In genomic region chr11:29779409-29780026, GRCm38 (mm10) we compare ENCODE assay signal across 20 mouse cellular contexts. TPM values are rescaled to one million over a fixed set of nuclear protein-coding genes. Genes with fewer than 3 reads are reported as not detected.
DNase-seq lines count a peak whose midpoint lies in the region; ATAC-seq and TF ChIP-seq lines count a peak whose summit lies in the region.
"Had no signal": no experiment of that assay in that cellular context is flagged by ENCODE, and none has a peak within 500 bp of the region (broad histone marks: within the 10 kb centered on the region; RNA-seq: fewer than 3 reads in every experiment).

No protein-coding gene starts in this region.

- ATAC-seq in heart, embryonic 12.5 days (ENCODE audit: insufficient number of reproducible peaks, low FRiP score), result no peak
- no peak for ATAC-seq in midbrain, postnatal 0 days (ENCODE audit: low FRiP score)
- ATAC-seq: forebrain, embryonic 13.5 days; forebrain, postnatal 0 days; Patski had no signal

- WGBS in heart, embryonic 12.5 days, result 59% methylated on average over 2 of the region's 2 CpGs
- WGBS in midbrain, postnatal 0 days, result 29% methylated on average over 2 of the region's 2 CpGs

- H3K9me3 ChIP-seq in heart, embryonic 12.5 days (replicated peaks), result no peaks in the 10 kb centered on the region
- H3K9me3 ChIP-seq in ES-E14 (ENCODE audit: control insufficient read depth, insufficient read depth, low read depth, low read length), result no peaks in the 10 kb centered on the region
- no peaks in the 10 kb centered on the region for H3K9me3 ChIP-seq in midbrain, postnatal 0 days (ENCODE audit: low read length)
- H3K9me3 ChIP-seq: embryonic facial prominence, embryonic 10.5 days; forebrain, embryonic 13.5 days; hindbrain, embryonic 15.5 days had no signal

- peak; percentile 3 for DNase-seq in heart, adult 11 months
- DNase-seq in A20 (ENCODE audit: low read depth, low spot score) (peak; percentile 73), ES-E14 (ENCODE audit: low read depth, low spot score) (peak; percentile 16)
- peak; percentile 36 for DNase-seq in splenic B cell, adult 2 months (ENCODE audit: low read depth, low spot score)
- DNase-seq in midbrain, postnatal 0 days (ENCODE audit: low spot score), result no peak
- DNase-seq in lung, postnatal 14 days, result no peak
- DNase-seq: adrenal gland, adult 8-10 months; adrenal gland, postnatal 36 days; cerebellum, adult 2 months; cerebellum, postnatal 10 days; forebrain, postnatal 0 days; gastrocnemius, postnatal 10 days; heart, adult 2 months had no signal

- H3K4me1 ChIP-seq in heart, embryonic 12.5 days (replicated peaks), result peaks cover 22% of the 10 kb centered on the region
- H3K4me1 ChIP-seq in ES-E14 (ENCODE audit: control insufficient read depth in 2 of 2, insufficient read depth in 2 of 2, low read length in 2 of 2, poor library complexity in 1 of 2), result peaks cover 2 to 4% of the 10 kb centered on the region in 2 experiments; a peak in 2 of 4 replicates
- H3K4me1 ChIP-seq in midbrain, postnatal 0 days (ENCODE audit: insufficient read depth, low read length), result no peaks in the 10 kb centered on the region
- H3K4me1 ChIP-seq: hindbrain, embryonic 15.5 days had no signal

- no peak overlapping the region for H3K4me3 ChIP-seq in heart, embryonic 12.5 days
- H3K4me3 ChIP-seq in ES-E14 (ENCODE audit: insufficient read depth in 1 of 2, low read depth in 1 of 2, low read length in 2 of 2, poor library complexity in 1 of 2, severe bottlenecking in 1 of 2), result no peak overlapping the region
- no peak overlapping the region for H3K4me3 ChIP-seq in midbrain, postnatal 0 days (ENCODE audit: low read depth, low read length)
- H3K4me3 ChIP-seq: embryonic facial prominence, embryonic 10.5 days; forebrain, embryonic 13.5 days; heart, adult 2 months; hindbrain, embryonic 10.5 days; hindbrain, embryonic 15.5 days had no signal

- TF ChIP-seq CTCF in midbrain, postnatal 0 days (IDR thresholded peaks at IDR 0.05), result no peak

- in situ Hi-C loops in ES-E14 (cut with MboI; ENCODE audit: low sequenced_read_pairs in 2 of 2, unreplicated experiment in 2 of 2), result no loop called here

- no peak overlapping the region for H3K9ac ChIP-seq in heart, embryonic 12.5 days
- H3K9ac ChIP-seq in ES-E14 (ENCODE audit: insufficient read depth, low read depth, low read length, poor library complexity, severe bottlenecking), result no peak overlapping the region
- no peak overlapping the region for H3K9ac ChIP-seq in midbrain, postnatal 0 days (replicated peaks; ENCODE audit: low read length, poor library complexity, severe bottlenecking)
- H3K9ac ChIP-seq: forebrain, embryonic 13.5 days; forebrain, postnatal 0 days; hindbrain, embryonic 15.5 days had no signal

- H3K36me3 ChIP-seq in heart, embryonic 12.5 days, result no peaks in the 10 kb centered on the region
- no peaks in the 10 kb centered on the region for H3K36me3 ChIP-seq in ES-E14 (ENCODE audit: control insufficient read depth, insufficient read depth, low read length, poor library complexity, severe bottlenecking)
- H3K36me3 ChIP-seq in splenic B cell, adult 2 months (ENCODE audit: control insufficient read depth, insufficient read depth, low read length, poor library complexity, severe bottlenecking), result no peaks in the 10 kb centered on the region
- H3K36me3 ChIP-seq in midbrain, postnatal 0 days (ENCODE audit: insufficient read depth, low read length), result peaks cover 8% of the 10 kb centered on the region
- H3K36me3 ChIP-seq: embryonic facial prominence, embryonic 10.5 days; hindbrain, embryonic 10.5 days had no signal

- H3K27ac ChIP-seq in heart, embryonic 12.5 days (ENCODE audit: poor library complexity, severe bottlenecking), result no peak overlapping the region
- H3K27ac ChIP-seq in ES-E14 (ENCODE audit: insufficient read depth, low read depth, low read length, poor library complexity, severe bottlenecking), result no peak overlapping the region
- H3K27ac ChIP-seq in midbrain, postnatal 0 days (ENCODE audit: low read depth, low read length), result no peak overlapping the region
- H3K27ac ChIP-seq: embryonic facial prominence, embryonic 10.5 days; forebrain, embryonic 13.5 days; heart, adult 2 months; hindbrain, embryonic 10.5 days; hindbrain, embryonic 15.5 days had no signal

- H3K4me2 ChIP-seq in heart, embryonic 12.5 days, result no peak overlapping the region
- no peak overlapping the region for H3K4me2 ChIP-seq in midbrain, postnatal 0 days (ENCODE audit: low read depth, low read length, poor library complexity, severe bottlenecking)
- H3K4me2 ChIP-seq: forebrain, embryonic 13.5 days; heart, embryonic 11.5 days; hindbrain, embryonic 15.5 days had no signal

- H3K27me3 ChIP-seq in heart, embryonic 12.5 days (replicated peaks), result no peaks in the 10 kb centered on the region
- no peaks in the 10 kb centered on the region for H3K27me3 ChIP-seq in splenic B cell, adult 2 months (ENCODE audit: control insufficient read depth, insufficient read depth, low read length, poor library complexity, severe bottlenecking)
- H3K27me3 ChIP-seq in midbrain, postnatal 0 days (ENCODE audit: insufficient read depth, low read length), result no peaks in the 10 kb centered on the region
- H3K27me3 ChIP-seq: forebrain, embryonic 13.5 days; hindbrain, embryonic 15.5 days; Patski had no signal

TF ChIP-seq in ES-E14, 5 proteins besides CTCF, POLR2A, EP300 and RAD21:
- TF ChIP-seq CHD2 (IDR thresholded peaks at IDR 0.05; ENCODE audit: low read depth, low read length) (no peak), ZNF384 (IDR thresholded peaks at IDR 0.05; ENCODE audit: low read depth, low read length) (no peak), ZC3H11A (IDR thresholded peaks at IDR 0.05; ENCODE audit: borderline replicate concordance, low read depth, low read length) (no peak), MAFK (IDR thresholded peaks at IDR 0.05; ENCODE audit: insufficient read depth, low read depth, low read length) (no peak), HCFC1 (IDR thresholded peaks at IDR 0.05; ENCODE audit: borderline replicate concordance, insufficient read depth, low read length) (no peak)

RNA-seq across cellular contexts. Expression of gene 4931440F15Rik, which starts 46.0 kb away (rescaled TPM):
- polyA plus RNA-seq in heart, embryonic 12.5 days (2016; fragmentation: Nextera tagmentation; extraction: Ambion mirVana), result 0.19 and 0.39 TPM in 2 replicates
- 0.26 and 0.36 TPM in 2 replicates for total RNA-seq in ES-E14 (2012; rRNA removed)
- total RNA-seq in midbrain, postnatal 0 days (2014; rRNA removed), result 0.66 and 1.2 TPM in 2 replicates
- 0.33 and 0.56 TPM in 2 replicates for polyA plus RNA-seq in midbrain, postnatal 0 days (2015; fragmentation: Nextera tagmentation; extraction: Ambion mirVana)

Comparison
In these comparisons a context has a peak if more than half of its experiments do, and no peak if none do; other contexts are left out.
1. DNase-seq: peak in heart, adult 11 months (single experiment), A20 (single experiment), ES-E14 (single experiment) and splenic B cell, adult 2 months (single experiment); none in midbrain, postnatal 0 days (single experiment) and lung, postnatal 14 days (single experiment).